Comparison of ENCODE assay signal across 9 mouse cellular contexts in genomic region chr9:107366644-107367043, GRCm38 (mm10). TPM values are rescaled to one million over a fixed set of nuclear protein-coding genes. Genes with fewer than 3 reads are reported as not detected.
DNase-seq lines count a peak whose midpoint lies in the region; ATAC-seq and TF ChIP-seq lines count a peak whose summit lies in the region.
"Had no signal": no experiment of that assay in that cellular context is flagged by ENCODE, and none has a peak within 500 bp of the region (broad histone marks: within the 10 kb centered on the region; RNA-seq: fewer than 3 reads in every experiment).

No protein-coding gene starts in this region.

- ATAC-seq in heart, embryonic 11.5 days (replicated peaks; ENCODE audit: insufficient number of reproducible peaks, low FRiP score, low TSS enrichment), result no peak
- no peak for ATAC-seq in embryonic facial prominence, embryonic 14.5 days (ENCODE audit: low read depth)
- no peak for ATAC-seq in lung, embryonic 14.5 days (ENCODE audit: insufficient read depth)

- H3K27ac ChIP-seq in heart, embryonic 11.5 days (ENCODE audit: low read depth, low read length), result no peak overlapping the region
- H3K27ac ChIP-seq in embryonic facial prominence, embryonic 14.5 days (replicated peaks; ENCODE audit: low read depth, low read length), result no peak overlapping the region
- no peak overlapping the region for H3K27ac ChIP-seq in lung, embryonic 14.5 days (ENCODE audit: low read depth)
- H3K27ac ChIP-seq: limb, embryonic 13.5 days had no signal

- H3K9me3 ChIP-seq in heart, embryonic 11.5 days (replicated peaks; ENCODE audit: control insufficient read depth, low read length), result no peaks in the 10 kb centered on the region
- no peaks in the 10 kb centered on the region for H3K9me3 ChIP-seq in embryonic facial prominence, embryonic 14.5 days (ENCODE audit: control insufficient read depth, low read length)
- H3K9me3 ChIP-seq in lung, embryonic 14.5 days (ENCODE audit: low read depth, low read length), result no peaks in the 10 kb centered on the region
- H3K9me3 ChIP-seq: limb, embryonic 13.5 days had no signal

- H3K4me1 ChIP-seq in heart, embryonic 11.5 days (ENCODE audit: control insufficient read depth, insufficient read depth, low read length), result peaks cover 31% of the 10 kb centered on the region
- H3K4me1 ChIP-seq in embryonic facial prominence, embryonic 14.5 days (ENCODE audit: control insufficient read depth, insufficient read depth, low read length), result no peaks in the 10 kb centered on the region
- no peaks in the 10 kb centered on the region for H3K4me1 ChIP-seq in lung, embryonic 14.5 days (ENCODE audit: insufficient read depth)

- DNase-seq in heart, adult 8-10 months (ENCODE audit: low spot score), result peak; percentile 57
- DNase-seq in CD4-positive helper T cell, adult 2 months (ENCODE audit: low read depth, low spot score), result peak; percentile 39
- peak; percentile 38 for DNase-seq in adrenal gland, postnatal 25 days
- DNase-seq in embryonic facial prominence, embryonic 14.5 days (ENCODE audit: low spot score), result peak; percentile 58
- peak; percentile 72 for DNase-seq in kidney, postnatal 10 days
- DNase-seq in lung, embryonic 14.5 days, result peak; percentile 81
- DNase-seq in spleen, postnatal 4 days (ENCODE audit: low spot score in 2 of 2), result peak; percentile 67 to 85

- 6% methylated on average over 3 of the region's 3 CpGs for WGBS in heart, embryonic 11.5 days (ENCODE audit: insufficient replicate concordance)
- 10% methylated on average over 3 of the region's 3 CpGs for WGBS in embryonic facial prominence, embryonic 14.5 days
- 4% methylated on average over 3 of the region's 3 CpGs for WGBS in lung, embryonic 14.5 days

- no peaks in the 10 kb centered on the region for H3K36me3 ChIP-seq in heart, embryonic 11.5 days (ENCODE audit: control insufficient read depth, insufficient read depth, low read length)
- H3K36me3 ChIP-seq in embryonic facial prominence, embryonic 14.5 days (ENCODE audit: control insufficient read depth, insufficient read depth, low read length), result no peaks in the 10 kb centered on the region
- H3K36me3 ChIP-seq in lung, embryonic 14.5 days (ENCODE audit: insufficient read depth), result no peaks in the 10 kb centered on the region
- H3K36me3 ChIP-seq: limb, embryonic 13.5 days had no signal

- TF ChIP-seq CTCF in lung, embryonic 14.5 days (IDR thresholded peaks at IDR 0.05; ENCODE audit: low read depth), result peak; percentile 92

- no peaks in the 10 kb centered on the region for H3K27me3 ChIP-seq in heart, embryonic 11.5 days (ENCODE audit: control insufficient read depth, insufficient read depth, low read length)
- H3K27me3 ChIP-seq in embryonic facial prominence, embryonic 14.5 days (replicated peaks; ENCODE audit: control insufficient read depth, insufficient read depth, low read length), result no peaks in the 10 kb centered on the region
- H3K27me3 ChIP-seq in lung, embryonic 14.5 days (ENCODE audit: insufficient read depth, low read length), result no peaks in the 10 kb centered on the region

- no peak overlapping the region for H3K4me3 ChIP-seq in heart, embryonic 11.5 days (ENCODE audit: low read depth, low read length)
- no peak overlapping the region for H3K4me3 ChIP-seq in embryonic facial prominence, embryonic 14.5 days (ENCODE audit: low read depth, low read length)
- no peak overlapping the region for H3K4me3 ChIP-seq in lung, embryonic 14.5 days (ENCODE audit: low read depth, low read length)
- H3K4me3 ChIP-seq: limb, embryonic 13.5 days had no signal

- H3K9ac ChIP-seq in heart, embryonic 11.5 days (ENCODE audit: low read depth, low read length), result no peak overlapping the region
- no peak overlapping the region for H3K9ac ChIP-seq in embryonic facial prominence, embryonic 14.5 days (ENCODE audit: low read depth, low read length)
- H3K9ac ChIP-seq in lung, embryonic 14.5 days, result no peak overlapping the region
- H3K9ac ChIP-seq: limb, embryonic 13.5 days had no signal

- H3K4me2 ChIP-seq in heart, embryonic 11.5 days, result no peak overlapping the region
- H3K4me2 ChIP-seq in embryonic facial prominence, embryonic 14.5 days (ENCODE audit: low read depth, low read length), result no peak overlapping the region
- no peak overlapping the region for H3K4me2 ChIP-seq in lung, embryonic 14.5 days
- H3K4me2 ChIP-seq: limb, embryonic 13.5 days had no signal

RNA-seq across cellular contexts. Expression of gene 6430571L13Rik, which starts 26.2 kb away (rescaled TPM):
- 10 to 100 TPM in 1 of 4 experiments, 1 to 10 TPM in 3; 5.6 to 10.3 (median 6.4) TPM for total RNA-seq in heart, adult 8-10 months (2022)
- polyA plus RNA-seq in heart, embryonic 11.5 days (2014; fragmentation: Nextera tagmentation; extraction: Ambion mirVana), result 0.66 and 0.92 TPM in 2 replicates
- 1.4 and 1.5 TPM in 2 replicates for total RNA-seq in adrenal gland, postnatal 25 days (2021)
- 0.96 and 1.2 TPM in 2 replicates for polyA plus RNA-seq in embryonic facial prominence, embryonic 14.5 days (2014; fragmentation: Nextera tagmentation; extraction: Ambion mirVana)
- 0.27 and 0.28 TPM in 2 replicates for polyA plus RNA-seq in lung, embryonic 14.5 days (2014; fragmentation: Nextera tagmentation; extraction: Ambion mirVana)

RNA-seq across cellular contexts. Expression of gene Hemk1, which starts 28.5 kb away (rescaled TPM):
- total RNA-seq in heart, adult 8-10 months (2022), result 10 to 100 TPM; 17.3 to 24.0 (median 19.9) TPM
- polyA plus RNA-seq in heart, embryonic 11.5 days (2014; fragmentation: Nextera tagmentation; extraction: Ambion mirVana), result 10.6 and 12.1 TPM in 2 replicates
- total RNA-seq in adrenal gland, postnatal 25 days (2021), result 21.9 and 23.0 TPM in 2 replicates
- polyA plus RNA-seq in embryonic facial prominence, embryonic 14.5 days (2014; fragmentation: Nextera tagmentation; extraction: Ambion mirVana), result 9.8 and 10.8 TPM in 2 replicates
- polyA plus RNA-seq in lung, embryonic 14.5 days (2014; fragmentation: Nextera tagmentation; extraction: Ambion mirVana), result 9.8 and 11.3 TPM in 2 replicates

RNA-seq across cellular contexts. Expression of gene Cacna2d2, which starts 32.8 kb away (rescaled TPM):
- 10 to 100 TPM; 10.4 to 18.4 (median 12.3) TPM for total RNA-seq in heart, adult 8-10 months (2022)
- 5.9 and 7.1 TPM in 2 replicates for polyA plus RNA-seq in heart, embryonic 11.5 days (2014; fragmentation: Nextera tagmentation; extraction: Ambion mirVana)
- 5.6 and 6.9 TPM in 2 replicates for total RNA-seq in adrenal gland, postnatal 25 days (2021)
- polyA plus RNA-seq in embryonic facial prominence, embryonic 14.5 days (2014; fragmentation: Nextera tagmentation; extraction: Ambion mirVana), result 0.88 and 0.93 TPM in 2 replicates
- 0.18 TPM in 1 of 2 replicates, not detected in the other for polyA plus RNA-seq in lung, embryonic 14.5 days (2014; fragmentation: Nextera tagmentation; extraction: Ambion mirVana)
